Mouse (Mus musculus) MEL (cell line): ENCODE results near the gene Nup93. TPM values are rescaled to one million over a fixed set of nuclear protein-coding genes. Genes with fewer than 3 reads are reported as not detected.

ENCODE experiments used
- DNase-seq: peaks from one replicate; pipeline ENCODE4 v3.0.0; 2011; ENCODE audit warnings: low read depth, low spot score
- H3K27ac ChIP-seq: 2 replicates; pipeline ENCODE4 v1.5.1; 2012; ENCODE audit warnings: low read depth, mild to moderate bottlenecking, control low read depth, low read length, moderate library complexity; ENCODE audit not compliant: control insufficient read depth
- H3K27me3 ChIP-seq, 2 experiments: fragments of 150-350 bp in 1 of 2; sonication (generic) in 1 of 2; 2 replicates each; pipeline ENCODE4 v1.6.1; 2012; ENCODE audit warnings: low read length in 2 of 2, mild to moderate bottlenecking in 2 of 2, improper control_type of control experiment in 1 of 2, moderate library complexity in 1 of 2; ENCODE audit not compliant: insufficient read depth in 2 of 2, control insufficient read depth in 1 of 2
- H3K36me3 ChIP-seq, 2 experiments: 2 replicates each; pipeline ENCODE4 v1.6.1; 2012 to 2014; ENCODE audit warnings: low read length in 2 of 2, improper control_type of control experiment in 1 of 2, inconsistent platforms in 1 of 2, mild to moderate bottlenecking in 1 of 2; ENCODE audit not compliant: insufficient read depth in 2 of 2, control insufficient read depth in 1 of 2
- H3K4me1 ChIP-seq, 2 experiments: fragments of 150-350 bp in 1 of 2; sonication (generic) in 1 of 2; 2 replicates each; pipeline ENCODE4 v1.6.1; 2012; ENCODE audit warnings: low read length in 2 of 2, improper control_type of control experiment in 1 of 2, mild to moderate bottlenecking in 1 of 2; ENCODE audit not compliant: insufficient read depth in 2 of 2, control insufficient read depth in 1 of 2
- H3K4me3 ChIP-seq, 2 experiments: fragments of 150-350 bp in 1 of 2; sonication (generic) in 1 of 2; 2 replicates each; pipeline ENCODE4 v1.5.1; 2012; ENCODE audit warnings: low read depth in 2 of 2, low read length in 2 of 2, mild to moderate bottlenecking in 2 of 2, moderate library complexity in 2 of 2, control low read depth in 1 of 2, improper control_type of control experiment in 1 of 2; ENCODE audit not compliant: control insufficient read depth in 1 of 2, insufficient read depth in 1 of 2
- H3K79me2 ChIP-seq: 2 replicates; pipeline ENCODE4 v1.6.1; 2012; ENCODE audit warnings: mild to moderate bottlenecking, low read length, moderate library complexity; ENCODE audit not compliant: control insufficient read depth, poor library complexity, insufficient read depth
- H3K9ac ChIP-seq: 2 replicates; pipeline ENCODE4 v1.6.1; 2012; ENCODE audit warnings: low read depth, mild to moderate bottlenecking, control low read depth, low read length, moderate library complexity; ENCODE audit not compliant: control insufficient read depth, poor library complexity, severe bottlenecking
- H3K9me3 ChIP-seq: fragments of 150-350 bp; sonication (generic); replicated peaks from 2 replicates; pipeline ENCODE4 v1.6.1; 2012; ENCODE audit warnings: mild to moderate bottlenecking, low read length, improper control_type of control experiment, moderate library complexity; ENCODE audit not compliant: insufficient read depth
- BHLHE40 ChIP-seq: IDR thresholded peaks from 2 replicates; pipeline ENCODE4 v1.6.1; 2012; ENCODE audit warnings: low read depth, mild to moderate bottlenecking, inconsistent platforms, low read length, improper control_type of control experiment, borderline replicate concordance
- CHD1 ChIP-seq: IDR thresholded peaks from 2 replicates; pipeline ENCODE4 v1.6.1; 2012; ENCODE audit warnings: low read depth, mild to moderate bottlenecking, inconsistent platforms, low read length, improper control_type of control experiment
- CHD2 ChIP-seq: IDR thresholded peaks from 2 replicates; pipeline ENCODE4 v1.6.1; 2011; ENCODE audit warnings: low read length, improper control_type of control experiment
- CTCF ChIP-seq, 3 experiments: IDR thresholded peaks in 2 of 3; conservative IDR thresholded peaks in 1 of 3; 2 replicates each; pipeline ENCODE4 v1.5.1; 2011 to 2012; ENCODE audit warnings: low read length in 3 of 3, low read depth in 2 of 3, mild to moderate bottlenecking in 2 of 3, improper control_type of control experiment in 1 of 3, inconsistent platforms in 1 of 3, mixed read lengths in 1 of 3, moderate library complexity in 1 of 3; ENCODE audit not compliant: control insufficient read depth in 1 of 3, insufficient read depth in 1 of 3, poor library complexity in 1 of 3, severe bottlenecking in 1 of 3
- E2F4 ChIP-seq: IDR thresholded peaks from 2 replicates; pipeline ENCODE4 v1.6.1; 2011; ENCODE audit warnings: low read depth, low read length, improper control_type of control experiment, borderline replicate concordance
- EP300 ChIP-seq, 2 experiments: IDR thresholded peaks; 2 replicates each; pipeline ENCODE4 v1.6.1; 2011; ENCODE audit warnings: improper control_type of control experiment in 2 of 2, low read length in 2 of 2, low read depth in 1 of 2, mild to moderate bottlenecking in 1 of 2
- ETS1 ChIP-seq: IDR thresholded peaks from 2 replicates; pipeline ENCODE4 v1.6.1; 2012; ENCODE audit warnings: low read depth, mild to moderate bottlenecking, inconsistent platforms, low read length, improper control_type of control experiment, moderate library complexity
- GABPA ChIP-seq: IDR thresholded peaks from 2 replicates; pipeline ENCODE4 v1.6.1; 2012; ENCODE audit warnings: low read depth, mild to moderate bottlenecking, inconsistent platforms, low read length, improper control_type of control experiment, moderate library complexity
- HCFC1 ChIP-seq: IDR thresholded peaks from 2 replicates; pipeline ENCODE4 v1.6.1; 2012; ENCODE audit warnings: low read depth, mild to moderate bottlenecking, inconsistent platforms, low read length, improper control_type of control experiment, moderate library complexity
- KAT2A ChIP-seq: conservative IDR thresholded peaks from 2 replicates; pipeline ENCODE4 v1.6.1; 2012; ENCODE audit warnings: low read depth, low read length, improper control_type of control experiment, inconsistent platforms
- MAX ChIP-seq: IDR thresholded peaks from 2 replicates; pipeline ENCODE4 v1.6.1; 2011; ENCODE audit warnings: low read length, improper control_type of control experiment
- MAZ ChIP-seq: IDR thresholded peaks from 2 replicates; pipeline ENCODE4 v1.6.1; 2012; ENCODE audit warnings: low read depth, mild to moderate bottlenecking, inconsistent platforms, low read length, improper control_type of control experiment
- MEF2A ChIP-seq: IDR thresholded peaks from 2 replicates; pipeline ENCODE4 v1.6.1; 2014; ENCODE audit warnings: low read depth, mild to moderate bottlenecking, inconsistent platforms, low read length, improper control_type of control experiment; ENCODE audit not compliant: poor library complexity, insufficient replicate concordance, severe bottlenecking; ENCODE audit errors: extremely low read depth
- MYC ChIP-seq: IDR thresholded peaks from 2 replicates; pipeline ENCODE4 v1.6.1; 2011; ENCODE audit warnings: low read depth, mild to moderate bottlenecking, low read length, improper control_type of control experiment, moderate library complexity
- NELFE ChIP-seq: IDR thresholded peaks from 2 replicates; pipeline ENCODE4 v1.6.1; 2011; ENCODE audit warnings: low read depth, low read length, improper control_type of control experiment
- NRF1 ChIP-seq: IDR thresholded peaks from 2 replicates; pipeline ENCODE4 v1.6.1; 2014; ENCODE audit warnings: low read depth, mild to moderate bottlenecking, inconsistent platforms, low read length, improper control_type of control experiment, moderate library complexity; ENCODE audit not compliant: poor library complexity, insufficient read depth, severe bottlenecking
- POLR2A ChIP-seq, 2 experiments: IDR thresholded peaks; 2 replicates each; pipeline ENCODE4 v1.6.1; 2011 to 2012; ENCODE audit warnings: low read length in 2 of 2, mild to moderate bottlenecking in 2 of 2, control low read depth in 1 of 2, improper control_type of control experiment in 1 of 2, low read depth in 1 of 2, moderate library complexity in 1 of 2; ENCODE audit not compliant: control insufficient read depth in 1 of 2, insufficient read depth in 1 of 2, poor library complexity in 1 of 2
- POLR2AphosphoS5 ChIP-seq: IDR thresholded peaks from 2 replicates; pipeline ENCODE4 v1.6.1; 2012; ENCODE audit warnings: low read depth, borderline replicate concordance, mild to moderate bottlenecking, inconsistent platforms, low read length, moderate library complexity, mixed read lengths
- RAD21 ChIP-seq: IDR thresholded peaks from 2 replicates; pipeline ENCODE4 v1.6.1; 2011; ENCODE audit warnings: mild to moderate bottlenecking, low read depth, low read length, improper control_type of control experiment
- RCOR1 ChIP-seq: IDR thresholded peaks from 2 replicates; pipeline ENCODE4 v1.6.1; 2012; ENCODE audit warnings: low read depth, mild to moderate bottlenecking, inconsistent platforms, low read length, improper control_type of control experiment
- SIN3A ChIP-seq: IDR thresholded peaks from 2 replicates; pipeline ENCODE4 v1.6.1; 2012; ENCODE audit warnings: low read length, improper control_type of control experiment, inconsistent platforms
- SMC3 ChIP-seq: IDR thresholded peaks from 2 replicates; pipeline ENCODE4 v1.6.1; 2011; ENCODE audit warnings: low read depth, low read length, improper control_type of control experiment
- TAL1 ChIP-seq: IDR thresholded peaks from 2 replicates; pipeline ENCODE4 v1.6.1; 2012; ENCODE audit warnings: mild to moderate bottlenecking, inconsistent platforms, low read length, moderate library complexity, mixed read lengths
- TCF12 ChIP-seq: IDR thresholded peaks from 2 replicates; pipeline ENCODE4 v1.6.1; 2014; ENCODE audit warnings: low read depth, mild to moderate bottlenecking, inconsistent platforms, low read length, improper control_type of control experiment, moderate library complexity
- USF1 ChIP-seq: IDR thresholded peaks from 2 replicates; pipeline ENCODE4 v1.6.1; 2014; ENCODE audit warnings: low read depth, mild to moderate bottlenecking, inconsistent platforms, low read length, improper control_type of control experiment, moderate library complexity
- USF2 ChIP-seq, 2 experiments: IDR thresholded peaks; 2 replicates each; pipeline ENCODE4 v1.6.1; 2011 to 2012; ENCODE audit warnings: improper control_type of control experiment in 2 of 2, low read length in 2 of 2, borderline replicate concordance in 1 of 2, inconsistent platforms in 1 of 2, low read depth in 1 of 2, mild to moderate bottlenecking in 1 of 2; ENCODE audit not compliant: insufficient read depth in 1 of 2
- ZKSCAN1 ChIP-seq: IDR thresholded peaks from 2 replicates; pipeline ENCODE4 v1.6.1; 2012; ENCODE audit warnings: low read depth, mild to moderate bottlenecking, inconsistent platforms, low read length, improper control_type of control experiment, moderate library complexity
- ZNF384 ChIP-seq: IDR thresholded peaks from 2 replicates; pipeline ENCODE4 v1.6.1; 2012; ENCODE audit warnings: low read depth, mild to moderate bottlenecking, inconsistent platforms, low read length, improper control_type of control experiment
- polyA plus RNA-seq, 2 experiments: library from polyadenylated mRNA; stranded (reverse) in 1 of 2; unstranded in 1 of 2; fragments of >175 nt in 1 of 2; fragments of >200 nt in 1 of 2; gene quantifications; 2 replicates each; pipeline versions ENCODE4 v1.2.1 to v1.2.4; 2012; ENCODE audit warnings: low replicate concordance in 2 of 2, low read depth in 1 of 2; ENCODE audit not compliant: insufficient read length in 2 of 2, insufficient read depth in 1 of 2, missing spikeins in 1 of 2
- total RNA-seq: library from RNA; depleted of rRNA; stranded (reverse); fragments of 300-350 nt; gene quantifications from 2 replicates; pipeline ENCODE4 v1.2.3, GENCODE M21; 2012

Nup93 gene
- total and polyA plus RNA-seq, 3 experiments: 71.6 to 292 (median 110) TPM

DNA sequence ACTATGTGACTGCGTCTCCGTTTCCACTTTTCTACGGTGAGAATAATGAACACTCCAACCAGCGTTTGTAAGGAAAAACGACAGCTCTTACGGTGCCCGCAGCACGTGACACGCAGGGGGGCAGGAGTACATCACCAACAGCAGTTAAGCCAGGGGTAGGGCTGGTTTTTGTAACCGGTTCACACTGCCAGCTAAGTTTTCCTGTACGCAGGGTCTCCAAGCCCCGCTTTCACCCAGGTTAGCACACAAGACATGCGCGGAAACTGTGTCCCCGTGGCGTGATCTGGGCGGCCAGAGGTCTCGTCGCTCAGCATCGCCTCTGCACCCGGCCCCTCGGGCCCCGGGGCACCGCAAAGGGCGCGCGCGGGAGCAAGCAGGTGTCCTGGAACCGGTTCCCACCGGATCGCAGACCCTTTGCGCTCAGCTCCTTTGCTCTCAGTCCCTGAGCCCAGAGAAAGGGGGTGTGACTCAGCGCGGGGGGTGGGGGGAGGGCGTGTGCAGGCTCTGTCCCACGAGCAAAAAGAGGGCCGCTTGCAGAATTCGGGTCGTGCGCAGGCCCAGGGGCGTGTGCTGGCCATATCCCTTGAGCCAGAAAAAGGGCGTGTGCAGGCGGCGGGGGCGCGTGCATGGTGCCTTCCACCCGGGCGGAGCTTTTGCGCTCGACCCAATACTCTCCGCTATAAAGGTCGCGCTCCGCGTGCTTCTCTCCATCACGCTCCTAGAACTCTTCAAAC lies 42.1 kb upstream of the Nup93 start, which contains the start of gene Mt2 (continued):
- no peak for TF ChIP-seq ZNF384
- TF ChIP-seq GABPA: no peak
- peak; percentile 99; the same call in 1 of the 2 replicates for TF ChIP-seq NELFE
- TF ChIP-seq RCOR1: 0 out of 2 replicates have a peak, but pooled peaks have one; percentile 7
- TF ChIP-seq MEF2A: no peak
- peak; percentile 71; the same call in 1 of the 2 replicates for TF ChIP-seq ETS1
- peak; percentile 63; the same call in 1 of the 2 replicates for TF ChIP-seq HCFC1
- TF ChIP-seq RAD21: no peak
- TF ChIP-seq CHD2: no peak
- TF ChIP-seq CHD1: peak; percentile 69; the same call in 1 of the 2 replicates
- TF ChIP-seq CTCF (IDR thresholded peaks at IDR 0.05 in 2 of 3, conservative IDR thresholded peaks at IDR 0.05 in 1 of 3; ENCODE audit: control insufficient read depth in 1 of 3, insufficient read depth in 1 of 3, low read depth in 2 of 3, low read length in 3 of 3, poor library complexity in 1 of 3, severe bottlenecking in 1 of 3): no peak
- TF ChIP-seq MYC: peak; percentile 81

DNA sequence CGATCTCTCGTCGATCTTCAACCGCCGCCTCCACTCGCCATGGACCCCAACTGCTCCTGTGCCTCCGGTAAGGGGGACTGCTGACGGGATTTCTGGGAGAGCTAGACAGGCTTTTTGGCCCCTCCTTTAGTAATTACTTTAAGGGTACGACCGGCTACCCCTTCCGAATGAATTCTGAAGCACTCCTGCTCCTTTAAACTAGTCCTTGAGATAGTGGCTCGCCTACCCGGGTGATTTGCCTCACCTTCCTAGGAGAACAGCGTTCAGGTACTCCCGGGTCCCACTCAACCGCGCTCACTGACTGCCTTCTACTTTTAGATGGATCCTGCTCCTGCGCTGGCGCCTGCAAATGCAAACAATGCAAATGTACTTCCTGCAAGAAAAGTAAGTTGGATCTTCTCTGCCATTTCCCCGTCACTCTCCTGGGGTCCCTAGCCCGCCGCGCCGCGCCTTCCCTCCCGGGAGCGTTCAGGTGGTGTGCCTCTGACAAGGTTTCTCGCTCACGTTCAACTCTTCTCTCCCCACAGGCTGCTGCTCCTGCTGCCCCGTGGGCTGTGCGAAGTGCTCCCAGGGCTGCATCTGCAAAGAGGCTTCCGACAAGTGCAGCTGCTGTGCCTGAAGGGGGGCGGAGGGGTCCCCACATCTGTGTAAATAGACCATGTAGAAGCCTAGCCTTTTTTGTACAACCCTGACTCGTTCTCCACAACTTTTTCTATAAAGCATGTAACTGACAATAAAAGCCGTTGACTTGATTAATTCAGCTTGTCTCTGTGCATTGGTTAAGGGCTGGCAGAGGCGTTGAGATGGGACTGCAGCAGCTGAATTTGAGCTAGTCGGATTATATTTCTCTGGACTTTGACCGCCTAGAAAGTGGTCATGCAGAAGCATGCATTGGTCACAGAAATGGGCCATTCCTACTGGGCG lies 41.3 kb upstream of the Nup93 start:
- Histone ChIP-seq H3K4me1 (peaks cover 13 to 43% of the 10 kb centered on the region in 2 experiments), H3K27ac (peak overlapping the region; percentile 88), H3K79me2 (peaks cover 21% of the 10 kb centered on the region), H3K27me3 (no peaks in the 10 kb centered on the region), H3K36me3 (peaks cover 0 to 32% of the 10 kb centered on the region in 2 experiments; a peak in 2 of 4 replicates), H3K9me3 (no peaks in the 10 kb centered on the region), H3K9ac (peak overlapping the region; percentile 78), H3K4me3 (peak overlapping the region; percentile 74)
- DNase-seq: peak; percentile 72
- TF ChIP-seq HCFC1 (peak; percentile 51; the same call in 1 of the 2 replicates), SMC3 (no peak), CHD1 (no peak), E2F4 (no peak), KAT2A (no peak), POLR2AphosphoS5 (no peak), MYC (no peak), EP300 (IDR thresholded peaks at IDR 0.05; ENCODE audit: low read depth in 1 of 2, low read length in 2 of 2) (no peak), NRF1 (no peak), SIN3A (peak; percentile 14; the same call in 1 of the 2 replicates), MAX (no peak), CTCF (IDR thresholded peaks at IDR 0.05 in 2 of 3, conservative IDR thresholded peaks at IDR 0.05 in 1 of 3; ENCODE audit: control insufficient read depth in 1 of 3, insufficient read depth in 1 of 3, low read depth in 2 of 3, low read length in 3 of 3, poor library complexity in 1 of 3, severe bottlenecking in 1 of 3) (no peak), TCF12 (no peak), GABPA (no peak), TAL1 (no peak), ZKSCAN1 (no peak), POLR2A (IDR thresholded peaks at IDR 0.05; ENCODE audit: control insufficient read depth in 1 of 2, insufficient read depth in 1 of 2, low read depth in 1 of 2, low read length in 2 of 2, poor library complexity in 1 of 2) (peak; percentile 8 to 95; a peak in 3 of 4 replicates), BHLHE40 (no peak), USF1 (no peak), ZNF384 (no peak), MAZ (0 out of 2 replicates have a peak, but pooled peaks have one; percentile 27), CHD2 (no peak), USF2 (IDR thresholded peaks at IDR 0.05; ENCODE audit: borderline replicate concordance in 1 of 2, insufficient read depth in 1 of 2, low read depth in 1 of 2, low read length in 2 of 2) (no peak), RCOR1 (no peak), MEF2A (no peak)
